Mouse (Mus musculus): ENCODE results near the gene Dis3l. TPM values are rescaled to one million over a fixed set of nuclear protein-coding genes. Genes with fewer than 3 reads are reported as not detected.

Dis3l gene
- total RNA-seq (2021): 10 to 100 TPM; 22.9 to 28.2 TPM
- long read RNA-seq, experiment 1, transcript Dis3l-208 (17 exons, 3,575 nt): major isoform, 18 of 23 reads
- long read RNA-seq, experiment 1, partial matches to known transcripts: 1 of 23 reads
- long read RNA-seq, experiment 1, other reads (novel, unspliced or antisense): 3 of 23 reads
- long read RNA-seq, experiment 2, transcript Dis3l-208 (17 exons, 3,575 nt): major isoform, 13 of 26 reads
- long read RNA-seq, experiment 2, partial matches to known transcripts: 4 of 26 reads
- long read RNA-seq, experiment 2, other reads (novel, unspliced or antisense): 5 of 26 reads

GRCm38 (mm10) chr9:64341254-64341566, at the start of gene Dis3l:
Dis3l (minus strand) TSS chr9:64341288.
- no peak for DNase-seq (ENCODE audit: low spot score in 2 of 2)
- intact Hi-C loops (cut with DNase I): loop anchor here (10.0 kb wide), 1 partner anchor 624 kb away; the partner anchor contains the start of gene Ints14

GRCm38 (mm10) chr9:64389576-64390292, 48.6 kb upstream of the Dis3l start:
- DNase-seq (ENCODE audit: low spot score in 2 of 2): no peak
- intact Hi-C loops (cut with DNase I): loop anchor here (10.0 kb wide), 1 partner anchor 115 kb away; no protein-coding TSS in a partner anchor

- no peak for DNase-seq (ENCODE audit: low spot score in 2 of 2)
- intact Hi-C loops (cut with DNase I): no loop called here
Measured at GRCm38 (mm10) chr9:64386466-64387211, 45.6 kb upstream of the Dis3l start.

GRCm38 (mm10) chr9:64385511-64386465, 44.7 kb upstream of the Dis3l start, which contains the start of gene Megf11:
Megf11 (plus strand) TSS chr9:64385626.
- intact Hi-C loops (cut with DNase I): no loop called here
- DNase-seq (ENCODE audit: low spot score in 2 of 2): peak; percentile 35 to 50

DNA sequence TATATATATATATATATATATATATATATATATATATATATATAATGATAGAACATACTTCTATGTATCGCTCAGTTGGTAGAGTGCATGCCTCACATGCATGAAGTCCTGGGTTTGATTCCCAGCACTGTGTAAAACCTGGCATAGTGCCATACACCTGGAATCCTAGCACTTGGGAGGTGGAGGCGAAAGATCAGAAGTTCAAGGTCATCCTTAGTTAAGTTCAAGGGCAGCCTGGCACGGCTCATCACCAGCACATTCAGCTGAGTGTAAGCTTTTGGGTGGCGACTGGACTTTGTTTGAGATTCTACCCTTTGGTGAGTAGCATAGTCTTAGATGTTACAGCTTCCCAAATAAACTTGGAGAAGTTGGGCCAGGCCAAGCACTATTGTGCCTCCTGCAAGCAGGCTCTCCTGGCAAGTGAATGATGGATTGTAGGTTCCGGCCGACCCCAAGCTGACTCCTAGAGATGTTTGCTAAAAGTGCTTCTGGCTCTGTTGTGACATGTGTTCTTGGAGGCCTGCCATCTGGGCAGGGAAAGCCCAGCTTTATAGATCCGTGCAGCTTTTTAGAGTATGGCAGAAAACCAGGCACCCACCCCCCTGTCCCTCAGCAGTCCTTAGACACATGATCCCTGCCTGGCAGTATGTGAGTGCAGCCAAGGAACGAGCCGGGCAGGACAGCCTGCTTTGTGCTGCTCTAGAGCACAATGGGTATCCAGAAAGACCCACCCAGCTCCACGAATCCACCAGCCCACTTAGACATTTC, 42.1 kb upstream of the Dis3l start:
- DNase-seq (ENCODE audit: low spot score in 2 of 2): no peak
- intact Hi-C loops (cut with DNase I): no loop called here

- no peak for DNase-seq (ENCODE audit: low spot score in 2 of 2)
- intact Hi-C loops (cut with DNase I): no loop called here
Measured at GRCm38 (mm10) chr9:64376380-64376779, 35.3 kb upstream of the Dis3l start.

GRCm38 (mm10) chr9:64371305-64371819, 30.3 kb upstream of the Dis3l start:
- DNase-seq (ENCODE audit: low spot score in 2 of 2): no peak
- intact Hi-C loops (cut with DNase I): no loop called here

DNA sequence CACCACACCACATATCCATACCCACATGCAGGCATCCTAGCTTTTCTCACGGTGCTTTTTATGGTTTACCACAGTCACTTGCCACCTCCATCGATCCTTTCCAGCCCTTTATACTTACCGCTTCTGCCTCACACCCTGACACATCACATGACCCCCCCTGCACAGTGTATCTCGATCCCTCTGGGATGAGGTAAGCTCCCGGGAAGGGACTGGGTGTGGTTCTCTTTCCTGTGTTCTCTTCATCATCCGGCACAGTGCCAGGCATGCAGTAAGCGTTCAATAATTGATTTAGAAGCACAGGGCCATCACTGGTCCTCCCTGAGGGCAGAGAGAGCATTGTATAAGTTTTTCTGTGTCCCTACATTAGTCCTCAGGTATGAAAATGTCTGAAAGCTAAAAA, 28.8 kb upstream of the Dis3l start:
- DNase-seq (ENCODE audit: low spot score in 2 of 2): no peak

DNA sequence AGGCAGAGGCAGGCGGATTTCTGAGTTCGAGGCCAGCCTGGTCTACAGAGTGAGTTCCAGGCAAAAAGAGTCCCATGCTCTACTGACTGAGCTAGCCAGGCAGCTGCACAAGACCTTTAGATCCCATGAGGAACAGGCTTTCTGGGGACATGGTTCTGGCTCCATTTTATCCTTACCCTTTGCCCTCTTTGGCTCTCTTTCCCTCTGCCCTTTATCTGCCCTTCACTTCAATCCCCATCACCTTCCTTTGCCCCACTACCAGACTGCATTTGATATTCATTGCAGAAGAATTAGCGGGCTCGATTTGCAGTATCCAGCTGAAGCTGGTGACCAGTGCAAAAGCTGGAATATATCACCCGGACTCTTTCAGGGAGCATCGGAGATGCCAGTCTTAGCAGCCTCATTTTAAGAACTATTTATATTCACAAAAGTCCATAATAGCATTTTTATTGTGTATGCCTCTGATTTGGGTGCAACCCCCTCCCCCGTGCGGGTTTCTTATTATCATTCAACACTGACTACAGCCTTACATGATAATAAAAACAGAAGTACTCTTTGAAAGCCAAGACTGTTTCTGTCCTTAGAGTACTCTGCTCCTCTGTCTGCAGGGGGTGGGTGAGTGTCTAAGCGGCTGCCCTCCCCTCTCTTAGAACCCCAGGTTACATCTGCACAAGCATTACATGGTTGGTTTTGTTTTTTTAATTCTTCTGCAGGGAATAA, 20.3 kb upstream of the Dis3l start:
- intact Hi-C loops (cut with DNase I): no loop called here
- no peak for DNase-seq (ENCODE audit: low spot score in 2 of 2)

More for the DNA sequence above, 28.8 kb upstream of the Dis3l start:
- intact Hi-C loops (cut with DNase I): no loop called here

DNA sequence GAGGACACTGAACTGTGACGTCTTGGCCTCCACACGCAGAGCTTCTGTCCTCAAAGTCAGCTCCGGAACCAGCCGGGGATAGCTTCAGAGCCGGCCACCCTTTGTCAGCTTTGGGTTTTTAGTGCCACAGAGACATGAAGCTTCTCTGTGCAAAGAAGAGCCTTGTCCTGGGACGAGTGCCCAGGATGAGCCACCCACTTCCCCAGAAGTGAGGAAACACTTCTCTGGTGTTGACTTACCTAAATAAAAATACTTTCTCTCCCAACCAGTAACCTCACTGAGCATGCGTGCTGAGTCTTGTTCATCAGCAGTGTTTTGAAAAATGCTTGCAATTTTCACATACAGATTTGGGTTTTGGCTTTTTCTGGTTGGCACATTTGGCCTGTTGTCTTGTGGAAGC, 14.5 kb upstream of the Dis3l start:
- peak; percentile 47 to 64 for DNase-seq (ENCODE audit: low spot score in 2 of 2)
- intact Hi-C loops (cut with DNase I): no loop called here

DNA sequence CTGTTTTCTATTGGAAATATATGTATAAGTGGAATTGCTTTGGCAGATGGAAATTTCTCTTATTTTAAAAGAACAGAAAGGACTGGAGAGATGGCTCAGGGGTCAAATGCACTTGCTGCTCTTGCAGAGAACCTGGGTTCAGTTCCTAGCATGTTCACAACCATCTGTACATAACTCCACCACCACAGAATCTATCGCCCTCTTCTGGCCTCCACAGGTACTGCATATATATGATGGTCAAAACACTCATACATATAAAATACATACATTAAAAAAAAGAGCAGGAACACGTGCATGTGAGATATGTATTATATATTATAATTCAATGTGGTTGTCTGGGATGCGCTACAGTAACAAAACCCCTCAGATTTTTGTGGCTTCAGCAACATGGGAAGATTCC, 10.1 kb upstream of the Dis3l start:
- DNase-seq (ENCODE audit: low spot score in 2 of 2): no peak
- intact Hi-C loops (cut with DNase I): no loop called here

GRCm38 (mm10) chr9:64349490-64349889, 8.4 kb upstream of the Dis3l start:
- no peak for DNase-seq (ENCODE audit: low spot score in 2 of 2)
- intact Hi-C loops (cut with DNase I): loop anchor here (2.0 to 10.0 kb wide), 2 partner anchors 341 to 615 kb away; partner anchors contain the start of gene Ints14

- DNase-seq (ENCODE audit: low spot score in 2 of 2): no peak
Measured at GRCm38 (mm10) chr9:64347377-64347776, 6.3 kb upstream of the Dis3l start.

DNA sequence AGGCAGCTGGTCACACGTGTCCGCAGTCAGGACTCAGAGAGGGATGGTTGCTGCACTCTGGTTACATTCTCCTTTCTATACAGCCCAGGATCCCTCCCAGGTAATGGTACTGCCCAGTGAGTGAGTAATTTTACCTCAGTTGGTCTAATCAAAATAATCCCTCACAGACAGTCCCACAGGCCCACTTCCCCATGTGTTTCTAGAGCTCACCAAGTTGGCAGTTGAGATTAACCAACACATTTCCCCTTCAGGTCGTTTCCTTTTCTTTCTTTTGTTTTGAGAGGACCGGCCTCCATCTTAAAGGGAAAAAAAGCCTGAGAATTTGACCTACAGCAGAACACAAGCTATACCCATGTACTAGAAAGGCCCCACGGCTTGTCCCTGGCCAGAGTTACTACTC, 4.8 kb upstream of the Dis3l start:
- no peak for DNase-seq (ENCODE audit: low spot score in 2 of 2)
- intact Hi-C loops (cut with DNase I): loop anchor here (2.0 to 10.0 kb wide), 2 partner anchors 293 to 619 kb away; partner anchors contain the start of gene Ints14

More at GRCm38 (mm10) chr9:64347377-64347776, 6.3 kb upstream of the Dis3l start:
- intact Hi-C loops (cut with DNase I): loop anchor here (2.0 to 10.0 kb wide), 2 partner anchors 291 to 617 kb away; partner anchors contain the start of gene Ints14

- no peak for DNase-seq (ENCODE audit: low spot score in 2 of 2)
- intact Hi-C loops (cut with DNase I): loop anchor here (10.0 kb wide), 1 partner anchor 621 kb away; the partner anchor contains the start of gene Ints14
Measured at GRCm38 (mm10) chr9:64343656-64344055, 2.6 kb upstream of the Dis3l start.

- intact Hi-C loops (cut with DNase I): loop anchor here (10.0 kb wide), 1 partner anchor 623 kb away; the partner anchor contains the start of gene Ints14
- no peak for DNase-seq (ENCODE audit: low spot score in 2 of 2)
Measured at GRCm38 (mm10) chr9:64341671-64342070, 583 bp upstream of the Dis3l start.
